Mouse (Mus musculus) spleen, adult 2 months (tissue): ENCODE data around the gene Ly75.

Source experiments
- CTCF ChIP-seq: fragments of 200-500 bp; IDR thresholded peaks from 2 replicates; pipeline ENCODE4 v1.5.1; 2011; ENCODE audit warnings: mild to moderate bottlenecking, inconsistent platforms; ENCODE audit not compliant: insufficient read depth, insufficient read length, insufficient replicate concordance; ENCODE audit errors: extremely low read depth
- POLR2A ChIP-seq: fragments of 200-500 bp; IDR thresholded peaks from 2 replicates; pipeline ENCODE4 v1.6.1; 2011; ENCODE audit warnings: low read depth, low read length, inconsistent platforms

DNA sequence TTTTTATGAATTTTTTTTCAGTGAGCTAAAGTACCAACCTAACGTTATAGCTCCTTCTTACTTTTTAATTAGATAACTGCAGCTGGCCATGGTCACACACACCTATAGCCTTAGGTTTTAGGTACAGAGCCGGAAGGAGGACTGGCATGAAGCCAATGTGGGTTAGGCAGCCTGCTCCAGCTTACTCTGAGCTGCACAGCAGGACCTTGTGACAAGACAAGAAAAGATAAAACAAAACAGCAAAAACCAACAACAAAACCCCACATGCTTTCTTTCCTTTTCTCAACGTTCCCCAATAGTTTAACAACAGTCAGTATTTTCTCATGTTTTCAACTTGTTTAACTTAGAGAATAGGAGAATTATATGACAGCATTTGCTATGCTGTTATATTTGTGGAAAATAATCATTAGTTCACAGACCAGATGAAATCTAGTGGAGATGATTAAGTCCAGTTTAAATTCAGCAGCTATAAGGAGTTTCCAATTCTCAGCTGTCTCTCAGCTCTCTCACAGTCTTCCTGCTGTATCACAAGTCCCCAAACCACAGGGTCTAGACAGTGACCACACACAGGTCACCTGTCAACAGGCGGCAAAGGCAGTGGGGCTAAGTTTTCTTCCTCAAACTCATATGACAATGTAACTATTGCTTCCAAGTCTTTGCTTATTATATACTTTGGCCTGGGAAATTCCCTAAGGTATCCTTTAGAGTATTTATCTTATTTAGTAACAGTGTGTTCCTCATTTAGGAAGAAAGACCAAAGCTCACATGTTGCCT is 40.8 kb downstream of the Ly75 start:
- TF ChIP-seq POLR2A (no peak), CTCF (no peak)
